Mouse (Mus musculus) regulatory T cell (primary cell): ENCODE data around the gene Clec1a.
"Not testable (repeated sequence)": the region's sequence is repeated elsewhere in the genome, so short reads cannot be mapped to it uniquely, and the experiment has no call there.

ENCODE experiments used
- in situ Hi-C: fragments of 300-600 bp; cut with MboI, MseI; formaldehyde crosslinking; loops from one replicate; pipeline ENCODE4 v1.15.1; 2025; ENCODE audit warnings: high pct_unique_total_duplicates

The Clec1a gene

GRCm38 (mm10) chr6:129451411-129452039, at the start of gene Clec1a:
TSS of gene Clec1a (minus strand) at chr6:129452000.
- in situ Hi-C loops: no loop called here

DNA sequence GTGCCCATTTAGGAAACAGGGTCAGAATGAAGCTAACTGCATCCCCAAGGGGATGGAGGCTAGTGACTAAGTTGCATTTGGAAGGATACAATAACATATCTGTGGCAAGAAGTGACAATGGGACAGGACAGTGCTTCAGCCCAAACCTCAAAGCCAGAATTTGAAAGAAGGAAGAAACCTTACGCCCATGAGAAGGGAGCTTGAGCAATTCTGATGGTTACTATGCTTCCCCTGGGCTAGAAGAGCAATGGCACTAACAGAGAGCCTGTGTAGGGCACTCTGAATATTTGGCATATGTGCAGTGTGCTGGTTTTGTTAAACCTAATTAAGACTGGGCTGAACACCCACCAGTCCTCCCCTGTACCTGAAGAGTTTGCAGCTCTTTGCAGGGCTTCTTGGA, 47.7 kb upstream of the Clec1a start:
- in situ Hi-C loops: not testable (repeated sequence)

DNA sequence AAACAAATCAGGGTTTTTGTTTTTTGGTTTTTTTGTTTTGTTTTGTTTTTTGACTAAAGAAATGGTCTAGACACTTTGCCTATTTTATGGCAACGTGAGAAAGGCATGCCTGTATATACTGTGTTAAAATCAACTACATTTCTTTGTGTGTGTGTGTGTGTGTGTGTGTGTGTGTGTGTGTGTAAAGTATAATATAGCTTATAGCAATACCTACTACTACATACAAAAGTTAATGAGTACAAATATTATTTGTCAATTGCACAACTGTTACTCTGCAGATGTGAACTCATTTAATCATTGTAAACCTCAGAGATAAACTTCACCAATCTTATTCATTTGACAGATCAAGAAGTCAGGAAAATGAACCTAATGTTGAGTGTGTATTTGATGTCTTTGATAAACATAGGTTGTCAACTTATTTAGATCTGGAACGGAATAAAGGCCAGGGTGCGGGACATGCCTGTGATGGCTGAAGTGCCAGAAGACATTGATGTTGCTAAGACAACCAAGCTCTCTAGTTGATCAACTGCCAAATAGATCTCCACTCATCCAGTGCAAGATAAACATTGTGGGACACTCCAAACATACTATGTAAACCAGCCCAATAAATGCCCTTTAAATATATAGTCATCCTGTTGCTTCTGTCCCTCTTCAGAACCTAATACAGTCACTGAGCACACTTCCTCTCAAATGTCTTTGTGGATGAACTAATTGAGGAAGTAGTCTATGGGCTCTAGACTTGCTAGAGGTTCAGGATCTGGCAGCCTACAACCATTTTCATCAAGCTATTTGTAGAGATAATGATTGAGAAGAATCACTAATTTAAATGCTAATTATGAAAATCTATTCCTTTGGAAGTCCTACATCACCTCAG, 45.8 kb upstream of the Clec1a start:
- in situ Hi-C loops: no loop called here

GRCm38 (mm10) chr6:129494924-129495323, 43.1 kb upstream of the Clec1a start:
- in situ Hi-C loops: no loop called here

DNA sequence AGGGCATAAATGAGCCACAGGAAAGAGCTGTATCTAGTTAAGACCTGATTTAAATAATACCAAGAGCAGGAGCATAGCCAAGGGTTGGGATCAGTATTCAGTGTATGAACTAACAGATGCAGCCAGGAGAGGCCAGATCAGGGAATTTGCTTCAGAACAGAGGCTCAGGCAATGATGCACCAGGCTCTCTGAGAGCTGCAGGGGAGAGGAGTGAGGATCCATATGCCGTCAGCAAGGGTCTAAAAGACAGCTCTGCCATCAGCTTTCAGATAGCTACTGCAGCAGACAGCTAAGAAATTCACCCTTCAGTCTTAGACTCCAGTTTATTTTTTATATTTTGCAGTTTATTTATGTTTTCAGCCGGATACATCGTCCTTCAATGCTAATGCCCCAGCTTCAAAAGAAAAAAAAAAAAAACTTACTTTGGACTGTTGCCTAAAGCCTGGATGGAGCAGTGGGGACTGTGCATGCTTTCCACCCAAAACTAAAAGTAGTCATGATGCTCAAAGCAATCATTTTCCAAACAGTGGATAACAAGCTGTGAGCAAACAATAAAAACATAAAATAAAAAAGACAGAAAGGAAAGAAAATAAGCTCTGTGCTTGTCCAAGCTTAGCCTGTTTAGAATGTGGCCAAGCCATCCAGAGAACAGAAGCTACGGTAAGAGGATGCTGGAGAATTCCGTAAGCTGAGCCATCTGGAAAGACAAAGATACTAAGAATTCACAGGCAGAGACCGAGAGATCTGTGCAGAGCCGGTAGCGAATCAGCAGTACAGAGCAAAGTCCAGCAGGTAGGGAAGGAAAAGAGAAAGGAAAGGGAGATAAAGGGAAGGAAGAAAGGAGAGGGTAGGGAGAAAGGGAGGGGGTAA, 28.5 kb upstream of the Clec1a start:
- in situ Hi-C loops: no loop called here

DNA sequence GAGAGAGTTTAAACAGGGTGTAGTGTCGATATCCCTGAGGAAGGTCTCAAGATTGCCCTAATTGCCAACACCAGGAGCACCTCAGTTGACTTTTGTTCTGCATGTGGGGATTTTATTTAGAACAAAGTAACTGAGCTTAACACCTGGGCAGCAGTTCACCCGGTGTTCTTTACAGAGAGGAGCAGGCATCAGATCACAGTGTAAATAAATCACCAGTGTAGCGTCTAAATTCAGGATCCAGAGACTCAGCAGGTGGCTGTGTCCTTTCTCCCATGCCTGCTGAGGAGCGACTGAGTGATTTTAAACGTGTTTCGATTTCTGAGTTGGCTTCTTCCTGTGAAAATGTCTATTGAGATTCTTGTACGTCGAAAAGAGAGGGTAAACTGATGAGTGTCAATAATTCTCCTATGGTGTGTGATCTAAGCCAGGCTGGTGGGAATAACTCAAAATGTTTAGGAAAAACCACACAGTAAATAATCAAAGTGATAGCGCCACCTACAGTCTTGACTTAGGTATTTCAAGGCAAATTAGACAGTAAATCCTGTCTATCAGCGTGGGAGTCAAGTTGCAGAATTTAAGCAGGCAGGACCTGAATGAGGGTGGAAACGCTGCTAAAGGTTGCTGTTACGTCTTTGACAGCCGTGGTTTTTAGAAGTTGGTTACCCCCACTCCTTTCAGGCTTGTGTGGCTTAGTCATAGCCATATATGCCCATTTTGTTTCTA, 24.8 kb upstream of the Clec1a start:
- in situ Hi-C loops: no loop called here

GRCm38 (mm10) chr6:129472627-129473026, 20.8 kb upstream of the Clec1a start:
- in situ Hi-C loops: no loop called here

DNA sequence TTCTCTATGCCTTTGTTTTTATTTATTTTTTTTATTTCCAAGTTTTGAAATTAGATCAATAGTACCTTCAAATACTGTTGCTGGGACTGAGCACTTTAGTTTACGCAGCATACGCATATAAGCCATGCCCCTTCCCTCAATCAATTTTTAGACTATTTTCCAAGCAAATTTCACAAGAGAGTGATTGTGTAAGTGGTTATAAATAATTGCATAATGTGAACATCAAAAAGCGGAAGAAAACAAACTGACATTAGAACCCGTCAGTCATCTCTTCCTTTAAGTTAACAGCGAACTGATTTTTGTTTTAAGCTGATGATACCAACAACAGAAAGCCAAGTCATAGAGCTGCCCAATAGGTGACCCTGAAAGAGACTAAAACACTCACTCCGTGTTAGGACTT, 19.6 kb upstream of the Clec1a start:
- in situ Hi-C loops: no loop called here

- in situ Hi-C loops: no loop called here
These were observed 2.1 kb downstream of the Clec1a start for GRCm38 (mm10) chr6:129449743-129450142.

DNA sequence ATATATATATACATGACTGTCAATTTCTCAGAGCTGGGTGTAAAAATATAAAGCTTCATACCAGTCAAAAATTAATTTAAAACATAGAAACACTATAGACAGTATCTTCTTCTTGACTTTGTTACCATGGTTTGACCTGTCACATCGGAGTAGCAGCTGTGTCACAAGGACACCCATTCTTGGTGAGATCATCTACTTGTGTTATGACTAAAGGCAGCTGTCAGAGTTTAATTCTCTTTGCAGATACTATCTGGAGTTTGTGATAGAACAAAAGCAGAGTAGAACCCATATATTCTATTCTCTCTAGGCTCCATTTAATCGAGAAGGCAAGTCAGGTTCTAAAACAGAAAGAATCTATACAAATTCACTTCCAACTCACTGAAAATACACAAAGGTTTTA, 13.8 kb downstream of the Clec1a start:
- in situ Hi-C loops: no loop called here

GRCm38 (mm10) chr6:129436025-129436424, 15.8 kb downstream of the Clec1a start:
- in situ Hi-C loops: no loop called here

GRCm38 (mm10) chr6:129434239-129434638, 17.6 kb downstream of the Clec1a start:
- in situ Hi-C loops: no loop called here

DNA sequence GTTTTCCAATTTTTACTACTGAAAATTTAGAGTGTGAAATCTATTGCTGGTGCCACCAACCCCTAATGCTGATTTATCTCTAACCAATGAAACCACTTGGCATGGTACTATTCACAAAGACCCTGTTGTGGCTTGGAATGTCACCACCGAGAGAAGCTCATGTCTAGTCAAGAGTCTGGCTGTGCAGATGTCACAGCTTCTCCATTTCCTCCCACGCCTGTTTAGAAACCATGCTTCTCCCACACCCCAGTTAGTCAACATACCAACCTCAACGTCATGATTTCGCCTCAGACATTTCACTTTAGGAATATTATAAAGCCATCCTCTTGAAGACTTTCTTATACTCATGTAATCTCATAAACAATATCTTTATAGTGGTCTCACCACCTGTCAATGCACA, 24.5 kb downstream of the Clec1a start:
- in situ Hi-C loops: no loop called here

DNA sequence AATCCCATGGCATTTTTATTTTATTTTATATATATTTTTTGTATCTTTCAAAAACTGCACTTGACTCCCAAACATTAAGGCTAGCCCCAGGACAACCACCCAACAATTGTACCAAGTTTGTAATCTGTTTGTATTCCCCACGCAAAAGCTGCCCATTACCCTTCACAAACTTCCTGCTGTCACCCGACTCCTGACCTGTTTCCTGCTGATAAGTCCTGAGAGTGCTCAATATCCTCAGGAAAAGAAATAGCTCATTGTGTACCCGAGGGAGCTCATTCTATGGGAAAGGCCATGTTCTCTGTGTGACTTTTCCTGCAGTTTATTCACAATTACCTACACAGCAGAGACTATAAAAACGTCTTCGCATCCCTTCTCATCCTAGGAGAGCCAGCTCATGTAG, 26.0 kb downstream of the Clec1a start:
- in situ Hi-C loops: no loop called here

GRCm38 (mm10) chr6:129425217-129425616, 26.6 kb downstream of the Clec1a start:
- in situ Hi-C loops: no loop called here

DNA sequence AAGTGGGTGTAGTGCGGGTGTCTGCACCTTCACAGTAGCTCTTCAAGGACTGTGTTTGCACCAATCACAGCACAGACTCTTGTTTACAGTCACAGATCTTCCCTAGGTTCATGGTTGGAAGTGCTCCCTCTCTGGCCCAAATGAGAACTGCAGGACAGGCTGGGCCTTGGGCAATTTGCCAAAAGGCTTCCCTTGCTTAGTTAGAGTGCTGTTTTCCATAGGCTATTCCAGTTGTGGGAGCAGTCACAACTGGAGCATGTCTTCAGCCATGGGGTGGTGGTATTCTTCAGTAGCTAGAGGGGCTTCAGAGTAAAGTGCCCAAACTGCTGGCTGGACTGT, 28.1 kb downstream of the Clec1a start:
- in situ Hi-C loops: no loop called here

- in situ Hi-C loops: no loop called here
These were observed 28.6 kb downstream of the Clec1a start for GRCm38 (mm10) chr6:129423040-129423733.

- in situ Hi-C loops: no loop called here
These were observed 29.5 kb downstream of the Clec1a start for GRCm38 (mm10) chr6:129422311-129422710.

- in situ Hi-C loops: no loop called here
These were observed 37.6 kb downstream of the Clec1a start for GRCm38 (mm10) chr6:129414177-129414576.

DNA sequence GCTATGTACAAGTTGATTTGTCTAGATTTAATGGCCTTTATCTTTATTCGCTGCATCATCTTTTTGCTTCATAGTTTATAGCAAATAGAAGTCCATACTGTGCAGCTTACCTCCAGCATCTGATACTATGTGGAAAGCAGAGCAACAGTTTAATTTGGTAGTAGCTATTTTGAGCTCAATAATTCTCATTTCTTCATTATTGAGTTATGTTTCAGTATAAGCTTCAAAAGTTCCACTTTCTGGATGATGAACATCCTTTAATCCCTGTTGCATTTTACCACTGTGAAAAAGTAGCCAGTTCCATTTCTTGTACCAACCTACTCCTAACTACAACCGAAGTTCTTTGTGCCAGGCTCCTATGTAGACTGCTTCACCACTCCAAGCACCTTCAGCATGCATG, 43.2 kb downstream of the Clec1a start, which contains the start of gene Clec9a:
Gene Clec9a (plus strand): TSS at position 301 of the 400 bp plus-strand sequence.
- in situ Hi-C loops: no loop called here

GRCm38 (mm10) chr6:129407324-129407723, 44.5 kb downstream of the Clec1a start:
- in situ Hi-C loops: no loop called here
